Mouse (Mus musculus): Measurements from ENCODE around the gene Hykk. TPM values are rescaled to one million over a fixed set of nuclear protein-coding genes. Genes with fewer than 3 reads are reported as not detected.
"Not testable (repeated sequence)": the region's sequence is repeated elsewhere in the genome, so short reads cannot be mapped to it uniquely, and the experiment has no call there.

Hykk gene
- polyA plus RNA-seq, 1 experiment from 2014 or later = 2.3 TPM

DNA sequence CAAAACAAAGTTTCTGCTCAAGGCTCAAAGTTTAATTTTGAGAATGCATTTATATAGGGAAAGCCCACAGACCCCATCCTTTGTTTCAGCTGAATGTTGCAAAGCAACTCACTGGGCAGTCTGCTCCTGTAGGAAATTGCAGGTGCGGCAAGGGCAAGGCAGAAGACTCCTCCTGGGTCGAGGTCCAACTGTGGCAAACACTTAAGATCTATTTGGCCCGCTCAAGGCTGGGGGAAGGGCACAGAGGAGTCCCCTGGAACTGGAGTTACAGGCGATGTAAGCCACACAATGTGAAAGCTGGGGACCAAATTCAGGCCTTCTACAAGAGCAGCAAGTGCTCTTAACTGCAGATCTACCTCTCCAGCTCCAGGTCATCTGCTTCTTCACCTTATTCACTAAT is 2.9 kb downstream of the Hykk start:
- Histone ChIP-seq H3K27me3 (ENCODE audit: control insufficient read depth, insufficient read depth, low read length) (no peaks in the 10 kb centered on the region), H3K36me3 (ENCODE audit: control insufficient read depth, insufficient read depth, low read length) (no peaks in the 10 kb centered on the region), H3K9me3 (ENCODE audit: control insufficient read depth, low read length) (no peaks in the 10 kb centered on the region), H3K4me2 (ENCODE audit: low read depth, low read length) (no peak overlapping the region), H3K4me3 (ENCODE audit: low read depth, low read length) (no peak overlapping the region), H3K9ac (replicated peaks; ENCODE audit: low read depth, low read length) (no peak overlapping the region), H3K27ac (ENCODE audit: low read depth, low read length) (no peak overlapping the region), H3K4me1 (ENCODE audit: control insufficient read depth, insufficient read depth, low read length) (no peaks in the 10 kb centered on the region; the same call in 1 of the 2 replicates)
- no peak for ATAC-seq (ENCODE audit: low read depth)
- WGBS = 52% methylated on average over 4 of the region's 4 CpGs

GRCm38 (mm10) chr9:54930741-54931140 is 13.7 kb downstream of the Hykk start:
- no peaks in the 10 kb centered on the region for H3K36me3 ChIP-seq (ENCODE audit: control insufficient read depth, insufficient read depth, low read length)
- no peak overlapping the region for H3K9ac ChIP-seq (replicated peaks; ENCODE audit: low read depth, low read length)
- H3K4me1 ChIP-seq (ENCODE audit: control insufficient read depth, insufficient read depth, low read length) = no peaks in the 10 kb centered on the region
- 91% methylated on average over 1 of the region's 1 CpGs for WGBS
- no peaks in the 10 kb centered on the region for H3K9me3 ChIP-seq (ENCODE audit: control insufficient read depth, low read length)
- no peak overlapping the region for H3K4me3 ChIP-seq (ENCODE audit: low read depth, low read length)
- no peak overlapping the region for H3K4me2 ChIP-seq (ENCODE audit: low read depth, low read length)
- H3K27me3 ChIP-seq (ENCODE audit: control insufficient read depth, insufficient read depth, low read length) = no peaks in the 10 kb centered on the region
- H3K27ac ChIP-seq (ENCODE audit: low read depth, low read length) = no peak overlapping the region
- ATAC-seq (ENCODE audit: low read depth) = no peak

DNA sequence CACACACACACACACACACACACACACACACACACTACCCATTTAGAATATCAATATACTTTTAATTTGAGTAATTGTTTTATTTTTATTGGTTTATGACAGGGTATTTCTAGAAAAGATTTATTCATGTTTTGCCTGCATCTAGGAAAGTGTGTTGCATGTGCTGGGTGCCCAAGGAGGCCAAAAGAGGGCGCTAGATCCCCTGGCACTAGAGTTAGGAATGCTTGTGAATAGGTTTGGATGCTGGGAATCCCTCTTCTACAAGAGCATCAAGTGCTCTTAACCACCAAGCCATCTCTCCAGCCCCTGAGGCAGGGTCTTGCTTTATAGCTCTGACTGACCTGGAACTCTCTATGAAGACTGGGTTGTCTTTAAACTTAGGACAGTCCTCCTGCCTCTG is 14.7 kb downstream of the Hykk start:
- ATAC-seq (ENCODE audit: low read depth) = no peak
- Histone ChIP-seq H3K9ac (replicated peaks; ENCODE audit: low read depth, low read length) (no peak overlapping the region), H3K4me1 (ENCODE audit: control insufficient read depth, insufficient read depth, low read length) (no peaks in the 10 kb centered on the region), H3K4me2 (ENCODE audit: low read depth, low read length) (no peak overlapping the region), H3K9me3 (ENCODE audit: control insufficient read depth, low read length) (no peaks in the 10 kb centered on the region), H3K36me3 (ENCODE audit: control insufficient read depth, insufficient read depth, low read length) (no peaks in the 10 kb centered on the region), H3K27ac (ENCODE audit: low read depth, low read length) (no peak overlapping the region), H3K27me3 (ENCODE audit: control insufficient read depth, insufficient read depth, low read length) (no peaks in the 10 kb centered on the region), H3K4me3 (ENCODE audit: low read depth, low read length) (no peak overlapping the region)
- WGBS = 7% methylated on average over 1 of the region's 1 CpGs

DNA sequence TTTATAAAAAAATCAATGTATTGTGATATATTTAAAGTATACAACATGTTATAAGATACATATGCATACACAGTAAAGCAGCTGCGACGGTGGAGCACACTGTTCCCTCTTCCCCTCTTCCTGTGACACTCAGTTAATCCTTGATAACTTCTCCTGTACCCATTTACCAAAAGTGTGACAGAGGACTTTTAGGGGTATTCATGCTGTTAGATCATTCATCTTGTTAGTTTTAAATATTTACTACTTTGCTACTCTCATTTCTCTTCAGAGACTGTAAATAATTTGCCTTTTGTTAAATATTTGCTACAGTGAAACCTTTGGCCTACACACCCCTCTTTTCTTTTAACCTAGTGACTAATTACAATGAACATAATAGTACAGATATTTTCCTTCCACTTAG is 15.3 kb downstream of the Hykk start:
- 72% methylated on average over 2 of the region's 2 CpGs for WGBS
- Histone ChIP-seq H3K27me3 (ENCODE audit: control insufficient read depth, insufficient read depth, low read length) (no peaks in the 10 kb centered on the region), H3K27ac (ENCODE audit: low read depth, low read length) (no peak overlapping the region), H3K9ac (replicated peaks; ENCODE audit: low read depth, low read length) (no peak overlapping the region), H3K4me1 (ENCODE audit: control insufficient read depth, insufficient read depth, low read length) (no peaks in the 10 kb centered on the region), H3K9me3 (ENCODE audit: control insufficient read depth, low read length) (no peaks in the 10 kb centered on the region), H3K36me3 (ENCODE audit: control insufficient read depth, insufficient read depth, low read length) (no peaks in the 10 kb centered on the region), H3K4me3 (ENCODE audit: low read depth, low read length) (no peak overlapping the region), H3K4me2 (ENCODE audit: low read depth, low read length) (no peak overlapping the region)
- ATAC-seq (ENCODE audit: low read depth) = no peak

GRCm38 (mm10) chr9:54942071-54942470 is 25.0 kb downstream of the Hykk start:
- 94% methylated on average over 4 of the region's 4 CpGs for WGBS
- ATAC-seq (ENCODE audit: low read depth) = no peak
- H3K36me3 ChIP-seq (ENCODE audit: control insufficient read depth, insufficient read depth, low read length) = no peaks in the 10 kb centered on the region
- no peak overlapping the region for H3K4me2 ChIP-seq (ENCODE audit: low read depth, low read length)
- H3K27ac ChIP-seq (ENCODE audit: low read depth, low read length) = no peak overlapping the region
- no peak overlapping the region for H3K9ac ChIP-seq (replicated peaks; ENCODE audit: low read depth, low read length)
- H3K9me3 ChIP-seq (ENCODE audit: control insufficient read depth, low read length) = no peaks in the 10 kb centered on the region
- no peak overlapping the region for H3K4me3 ChIP-seq (ENCODE audit: low read depth, low read length)
- no peaks in the 10 kb centered on the region for H3K4me1 ChIP-seq (ENCODE audit: control insufficient read depth, insufficient read depth, low read length)
- no peaks in the 10 kb centered on the region for H3K27me3 ChIP-seq (ENCODE audit: control insufficient read depth, insufficient read depth, low read length)

DNA sequence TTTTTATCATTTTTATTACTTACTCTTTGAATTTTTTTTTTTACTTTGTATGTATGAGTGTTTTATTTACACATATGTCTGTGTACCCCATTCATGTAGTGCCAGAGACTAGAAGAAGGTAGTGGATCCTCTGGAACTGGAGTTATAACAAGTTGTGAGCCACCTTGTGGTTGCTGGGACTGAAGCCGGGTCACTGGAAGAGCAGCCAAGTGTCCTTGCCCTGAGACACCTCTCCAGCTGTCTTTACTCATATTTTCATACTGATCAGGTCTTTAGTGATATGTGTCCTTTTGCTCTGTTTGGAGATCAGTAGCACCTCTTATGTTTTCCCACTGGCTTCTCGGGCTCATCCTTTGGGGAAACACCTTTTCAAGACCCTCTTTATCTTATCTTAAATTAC is 27.4 kb downstream of the Hykk start:
- no peak overlapping the region for H3K4me2 ChIP-seq (ENCODE audit: low read depth, low read length)
- no peaks in the 10 kb centered on the region for H3K9me3 ChIP-seq (ENCODE audit: control insufficient read depth, low read length)
- no peaks in the 10 kb centered on the region for H3K27me3 ChIP-seq (ENCODE audit: control insufficient read depth, insufficient read depth, low read length)
- WGBS = 79% methylated on average over 2 of the region's 2 CpGs
- H3K4me3 ChIP-seq (ENCODE audit: low read depth, low read length) = no peak overlapping the region
- H3K27ac ChIP-seq (ENCODE audit: low read depth, low read length) = no peak overlapping the region
- H3K36me3 ChIP-seq (ENCODE audit: control insufficient read depth, insufficient read depth, low read length) = no peaks in the 10 kb centered on the region
- ATAC-seq (ENCODE audit: low read depth) = no peak
- H3K9ac ChIP-seq (replicated peaks; ENCODE audit: low read depth, low read length) = no peak overlapping the region
- no peaks in the 10 kb centered on the region for H3K4me1 ChIP-seq (ENCODE audit: control insufficient read depth, insufficient read depth, low read length)

DNA sequence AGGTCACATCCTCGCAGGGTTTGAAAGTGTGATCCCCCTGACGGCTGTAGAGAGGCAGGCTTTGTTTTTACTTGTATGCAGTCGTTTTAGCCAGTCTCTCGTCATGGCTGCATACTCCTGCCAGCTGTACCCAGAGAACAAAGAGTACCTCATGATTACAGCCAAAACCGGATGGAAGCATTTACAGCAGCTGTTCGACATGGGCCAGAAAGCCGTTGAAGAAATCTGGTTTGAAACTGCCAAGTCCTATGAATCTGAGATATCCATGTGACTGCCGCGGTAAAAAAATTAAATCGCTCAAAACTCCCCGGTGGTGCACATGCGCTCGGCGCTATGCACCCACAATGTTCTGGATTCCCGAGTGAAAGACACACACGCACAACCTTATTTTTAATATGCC is 29.2 kb downstream of the Hykk start:
- H3K4me1 ChIP-seq (ENCODE audit: control insufficient read depth, insufficient read depth, low read length) = no peaks in the 10 kb centered on the region
- no peaks in the 10 kb centered on the region; the same call in 1 of the 2 replicates for H3K27me3 ChIP-seq (ENCODE audit: control insufficient read depth, insufficient read depth, low read length)
- H3K36me3 ChIP-seq (ENCODE audit: control insufficient read depth, insufficient read depth, low read length) = no peaks in the 10 kb centered on the region
- H3K9ac ChIP-seq (replicated peaks; ENCODE audit: low read depth, low read length) = no peak overlapping the region
- H3K4me3 ChIP-seq (ENCODE audit: low read depth, low read length) = no peak overlapping the region
- ATAC-seq (ENCODE audit: low read depth) = no peak
- H3K9me3 ChIP-seq (ENCODE audit: control insufficient read depth, low read length) = no peaks in the 10 kb centered on the region
- no peak overlapping the region for H3K27ac ChIP-seq (ENCODE audit: low read depth, low read length)
- H3K4me2 ChIP-seq (ENCODE audit: low read depth, low read length) = no peak overlapping the region
- 71% methylated on average over 16 of the region's 16 CpGs for WGBS

DNA sequence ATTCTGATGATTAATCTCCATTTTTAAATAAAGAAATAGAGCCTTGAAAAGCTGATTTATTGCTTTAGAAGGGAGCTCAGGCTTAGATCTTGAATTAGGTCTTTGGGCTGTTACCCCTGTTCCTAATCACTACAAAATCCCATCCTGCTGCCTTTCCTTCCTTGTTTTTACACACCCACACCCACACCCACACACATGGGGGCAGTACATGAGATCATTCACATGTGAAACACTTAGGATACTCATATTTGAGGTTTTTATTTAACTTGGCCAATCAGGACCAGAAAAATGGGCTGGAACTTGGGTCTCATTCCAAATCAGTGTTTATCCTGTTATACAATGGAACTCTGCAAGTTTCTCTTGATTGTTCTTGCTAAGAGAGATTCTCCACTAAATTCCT is 32.4 kb downstream of the Hykk start:
- Histone ChIP-seq H3K4me2 (ENCODE audit: low read depth, low read length) (no peak overlapping the region), H3K27me3 (ENCODE audit: control insufficient read depth, insufficient read depth, low read length) (no peaks in the 10 kb centered on the region; the same call in 1 of the 2 replicates), H3K9me3 (ENCODE audit: control insufficient read depth, low read length) (no peaks in the 10 kb centered on the region), H3K4me3 (ENCODE audit: low read depth, low read length) (no peak overlapping the region), H3K36me3 (ENCODE audit: control insufficient read depth, insufficient read depth, low read length) (peaks cover 11% of the 10 kb centered on the region), H3K9ac (replicated peaks; ENCODE audit: low read depth, low read length) (no peak overlapping the region), H3K4me1 (ENCODE audit: control insufficient read depth, insufficient read depth, low read length) (peaks cover 13% of the 10 kb centered on the region; the same call in 1 of the 2 replicates), H3K27ac (ENCODE audit: low read depth, low read length) (no peak overlapping the region)
- no peak for ATAC-seq (ENCODE audit: low read depth)

- not testable (repeated sequence) for ATAC-seq (ENCODE audit: low read depth); H3K9ac ChIP-seq (replicated peaks; ENCODE audit: low read depth, low read length); H3K27me3 ChIP-seq (ENCODE audit: control insufficient read depth, insufficient read depth, low read length); H3K9me3 ChIP-seq (ENCODE audit: control insufficient read depth, low read length)
- Histone ChIP-seq H3K4me2 (ENCODE audit: low read depth, low read length) (peak overlapping the region; percentile 84), H3K36me3 (ENCODE audit: control insufficient read depth, insufficient read depth, low read length) (peaks cover 13% of the 10 kb centered on the region), H3K4me1 (ENCODE audit: control insufficient read depth, insufficient read depth, low read length) (peaks cover 13% of the 10 kb centered on the region; the same call in 1 of the 2 replicates), H3K27ac (ENCODE audit: low read depth, low read length) (peak overlapping the region; percentile 92), H3K4me3 (ENCODE audit: low read depth, low read length) (peak overlapping the region; percentile 83)
- 51% methylated on average over 8 of the region's 8 CpGs for WGBS
Measured at GRCm38 (mm10) chr9:54950162-54950561, 33.1 kb downstream of the Hykk start.

All from neural tube, embryonic 14.5 days (tissue).